Mouse (Mus musculus) heart, embryonic 15.5 days (tissue): Measurements from ENCODE around the gene Cped1. TPM values are rescaled to one million over a fixed set of nuclear protein-coding genes. Genes with fewer than 3 reads are reported as not detected.

Experiments
- ATAC-seq: fragments of 200-750 bp; cut with Nextera tagmentation; replicated peaks from 2 replicates; pipeline ENCODE4 v1.8.0; 2017; ENCODE audit warnings: low read depth, moderate TSS enrichment; ENCODE audit not compliant: insufficient number of reproducible peaks, insufficient read depth, low FRiP score
- H3K27ac ChIP-seq: fragments of 300-500 bp; sonication (generic); 2 replicates; pipeline ENCODE4 v1.5.1; 2015; ENCODE audit warnings: mild to moderate bottlenecking, inconsistent platforms
- H3K27me3 ChIP-seq: fragments of 300-500 bp; sonication (generic); 2 replicates; pipeline ENCODE4 v1.6.1; 2015; ENCODE audit warnings: inconsistent platforms
- H3K36me3 ChIP-seq: fragments of 300-500 bp; sonication (generic); 2 replicates; pipeline ENCODE4 v1.6.1; 2015; ENCODE audit warnings: mild to moderate bottlenecking, inconsistent platforms
- H3K4me1 ChIP-seq: fragments of 300-500 bp; sonication (generic); replicated peaks from 2 replicates; pipeline ENCODE4 v1.6.1; 2015; ENCODE audit warnings: inconsistent platforms
- H3K4me2 ChIP-seq: fragments of 300-500 bp; sonication (generic); 2 replicates; pipeline ENCODE4 v1.6.1; 2015; ENCODE audit warnings: inconsistent platforms, mild to moderate bottlenecking, moderate library complexity
- H3K4me3 ChIP-seq: fragments of 300-500 bp; sonication (generic); 2 replicates; pipeline ENCODE4 v1.5.1; 2015; ENCODE audit warnings: mild to moderate bottlenecking, inconsistent platforms
- H3K9ac ChIP-seq: fragments of 300-500 bp; sonication (generic); 2 replicates; pipeline ENCODE4 v1.6.1; 2015; ENCODE audit warnings: mild to moderate bottlenecking, inconsistent platforms
- H3K9me3 ChIP-seq: fragments of 300-500 bp; sonication (generic); replicated peaks from 2 replicates; pipeline ENCODE4 v1.6.1; 2016; ENCODE audit warnings: inconsistent platforms
- WGBS: fragments of 180-500 bp; shearing (Covaris S2); methylation state at CpG from one replicate; pipeline ENCODE4 v1.1.7; 2015; ENCODE audit warnings: mixed read lengths; 5-methylcytosine and 5-hydroxymethylcytosine counted together
- polyA plus RNA-seq: library from polyadenylated mRNA; unstranded; fragments of >200 nt; fragmentation: Nextera tagmentation; extraction: Ambion mirVana; gene quantifications from 2 replicates; pipeline ENCODE4 v1.2.1, GENCODE M21; 2015

Cped1 gene
- polyA plus RNA-seq, 1 experiment from 2014 or later, result 4.7 TPM

DNA sequence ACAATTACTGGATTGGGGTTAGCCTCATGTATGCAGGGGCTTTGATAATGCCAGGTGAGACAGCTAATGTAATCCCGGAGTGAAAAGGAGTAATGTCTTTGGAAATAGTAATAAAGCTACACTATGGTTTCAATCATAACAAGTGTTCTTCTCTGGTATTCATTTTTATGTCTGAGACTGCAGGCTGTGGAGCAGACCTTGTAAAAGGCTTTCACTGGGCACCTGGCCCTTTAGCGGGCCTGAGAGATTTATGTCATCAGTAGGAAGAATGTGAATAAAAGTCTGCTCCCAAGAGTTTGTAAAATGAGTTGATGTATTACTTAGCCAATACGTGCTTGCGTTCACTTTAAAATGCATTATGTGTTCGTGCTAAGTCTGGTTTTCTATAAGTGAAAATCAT lies 108.1 kb downstream of the Cped1 start:
- Histone ChIP-seq H3K9me3 (no peaks in the 10 kb centered on the region), H3K9ac (no peak overlapping the region), H3K27me3 (no peaks in the 10 kb centered on the region), H3K4me2 (no peak overlapping the region), H3K4me3 (no peak overlapping the region), H3K27ac (no peak overlapping the region), H3K4me1 (no peaks in the 10 kb centered on the region), H3K36me3 (no peaks in the 10 kb centered on the region)
- 87% methylated on average over 5 of the region's 5 CpGs for WGBS
- no peak for ATAC-seq

DNA sequence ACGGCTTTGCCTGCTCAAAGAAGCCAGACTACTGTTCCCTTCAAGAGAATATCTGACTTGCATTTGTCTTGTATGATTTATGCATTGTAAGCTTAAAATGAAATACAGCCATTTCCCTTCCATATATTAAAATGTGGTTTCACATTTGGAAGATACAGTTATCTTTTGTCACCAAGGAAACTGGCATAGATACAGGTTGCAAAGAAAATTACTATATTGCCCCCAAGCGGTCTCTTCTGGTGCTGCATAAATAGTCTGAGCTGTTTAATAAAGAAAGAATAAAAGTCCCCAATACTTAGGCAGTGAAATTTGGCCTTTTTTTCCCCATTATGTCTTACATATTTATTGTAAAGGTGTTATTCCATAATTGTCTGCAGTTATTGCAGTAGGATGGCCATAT lies 112.0 kb downstream of the Cped1 start:
- ATAC-seq, result no peak
- WGBS, result 41% methylated on average over 2 of the region's 2 CpGs

DNA sequence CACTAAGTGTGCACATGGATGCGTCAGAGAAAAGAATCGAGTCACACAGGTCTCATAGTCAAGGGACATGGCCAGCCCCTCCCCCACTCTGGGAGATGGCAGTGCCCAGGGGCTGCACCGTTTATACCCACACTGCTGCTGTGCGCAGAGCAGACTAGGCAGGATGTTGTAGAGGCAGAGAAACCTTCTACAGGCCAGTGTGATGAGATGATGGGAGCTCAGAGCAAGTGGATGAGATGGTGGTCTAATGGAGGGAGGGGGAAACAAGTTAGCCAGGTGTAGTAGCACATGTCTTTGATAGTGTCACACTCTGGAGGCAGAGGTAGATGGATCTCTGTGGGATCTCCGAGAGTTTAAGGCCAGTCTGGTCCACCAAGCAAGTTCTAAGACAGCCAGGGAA lies 114.1 kb downstream of the Cped1 start:
- Histone ChIP-seq H3K4me2 (no peak overlapping the region), H3K4me1 (no peaks in the 10 kb centered on the region), H3K4me3 (no peak overlapping the region), H3K27me3 (no peaks in the 10 kb centered on the region), H3K9me3 (no peaks in the 10 kb centered on the region), H3K9ac (no peak overlapping the region), H3K36me3 (no peaks in the 10 kb centered on the region), H3K27ac (no peak overlapping the region)
- no peak for ATAC-seq
- WGBS, result 69% methylated on average over 5 of the region's 5 CpGs

More for the DNA sequence above, 112.0 kb downstream of the Cped1 start:
- Histone ChIP-seq H3K9me3 (no peaks in the 10 kb centered on the region), H3K27ac (no peak overlapping the region), H3K4me2 (no peak overlapping the region), H3K4me1 (no peaks in the 10 kb centered on the region), H3K4me3 (no peak overlapping the region), H3K27me3 (no peaks in the 10 kb centered on the region), H3K9ac (no peak overlapping the region), H3K36me3 (no peaks in the 10 kb centered on the region)

DNA sequence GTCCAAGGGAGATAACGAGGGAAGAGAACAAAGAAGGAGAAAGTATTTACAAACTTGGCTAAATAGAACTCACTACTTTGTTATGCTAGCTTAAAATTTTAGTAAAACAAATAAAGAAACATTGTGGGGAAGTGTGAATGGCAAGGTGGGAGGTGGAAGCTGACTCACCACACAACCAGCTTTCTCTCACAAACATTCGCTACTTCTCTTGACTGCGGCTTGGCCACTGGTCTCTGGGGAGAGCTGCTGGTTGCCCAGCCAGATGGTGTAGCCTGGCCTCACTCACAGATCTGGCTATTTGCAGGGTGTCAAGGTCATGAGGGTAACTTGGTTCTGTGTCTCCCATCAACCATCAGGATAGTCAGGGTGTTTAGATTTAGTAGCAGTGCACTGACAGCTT lies 116.2 kb downstream of the Cped1 start:
- H3K4me2 ChIP-seq, result no peak overlapping the region
- H3K9ac ChIP-seq, result no peak overlapping the region
- H3K4me1 ChIP-seq, result no peaks in the 10 kb centered on the region
- no peaks in the 10 kb centered on the region for H3K27me3 ChIP-seq
- 61% methylated on average over 3 of the region's 3 CpGs for WGBS
- H3K4me3 ChIP-seq, result no peak overlapping the region
- ATAC-seq, result no peak
- H3K9me3 ChIP-seq, result no peaks in the 10 kb centered on the region
- no peak overlapping the region for H3K27ac ChIP-seq
- H3K36me3 ChIP-seq, result no peaks in the 10 kb centered on the region

DNA sequence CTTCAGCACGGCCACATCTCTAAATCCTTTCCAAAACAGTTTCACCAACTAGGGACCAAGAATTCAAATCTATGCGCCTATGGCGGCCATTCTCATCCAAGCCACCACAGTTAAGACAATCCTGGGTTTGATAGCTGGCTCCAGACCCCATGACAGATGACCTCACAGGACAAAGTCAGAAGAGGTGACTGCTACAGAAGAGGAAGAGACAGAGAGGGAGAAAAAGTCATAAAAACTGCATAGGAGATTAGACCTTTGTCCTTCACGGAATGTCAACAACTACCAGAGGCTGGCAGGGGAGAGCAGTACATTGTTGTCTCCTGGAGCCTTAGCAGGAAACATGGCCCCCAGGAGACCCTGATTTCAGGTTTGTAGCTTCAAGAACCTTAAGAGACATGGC lies 117.0 kb downstream of the Cped1 start:
- Histone ChIP-seq H3K4me1 (no peaks in the 10 kb centered on the region), H3K9me3 (no peaks in the 10 kb centered on the region), H3K4me3 (no peak overlapping the region), H3K4me2 (no peak overlapping the region), H3K27ac (no peak overlapping the region), H3K36me3 (no peaks in the 10 kb centered on the region), H3K27me3 (no peaks in the 10 kb centered on the region), H3K9ac (no peak overlapping the region)
- 71% methylated on average over 4 of the region's 4 CpGs for WGBS
- ATAC-seq, result no peak

DNA sequence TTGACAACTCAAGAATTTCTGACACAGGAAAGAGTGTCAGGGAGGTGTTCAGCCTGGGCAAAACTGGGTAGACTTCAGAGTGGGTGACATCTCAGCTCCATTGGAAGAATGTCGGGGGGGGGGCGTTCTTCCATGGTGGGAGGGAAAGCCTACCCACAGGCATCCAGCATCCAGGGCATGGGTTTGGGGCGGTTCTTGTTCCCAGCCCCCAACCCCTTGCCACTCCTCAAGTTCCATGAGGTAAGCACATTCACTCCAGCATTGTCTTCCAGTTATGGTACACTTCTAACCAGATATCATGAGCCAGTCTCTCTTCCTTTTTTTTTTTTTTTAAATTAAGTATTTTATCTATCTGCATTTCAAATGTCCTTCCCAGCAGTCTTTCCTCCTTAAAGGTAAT lies 118.0 kb downstream of the Cped1 start:
- Histone ChIP-seq H3K9ac (no peak overlapping the region), H3K4me3 (no peak overlapping the region), H3K36me3 (no peaks in the 10 kb centered on the region), H3K27me3 (no peaks in the 10 kb centered on the region), H3K27ac (no peak overlapping the region), H3K4me2 (no peak overlapping the region), H3K4me1 (no peaks in the 10 kb centered on the region), H3K9me3 (no peaks in the 10 kb centered on the region)
- 68% methylated on average over 3 of the region's 3 CpGs for WGBS
- no peak for ATAC-seq

DNA sequence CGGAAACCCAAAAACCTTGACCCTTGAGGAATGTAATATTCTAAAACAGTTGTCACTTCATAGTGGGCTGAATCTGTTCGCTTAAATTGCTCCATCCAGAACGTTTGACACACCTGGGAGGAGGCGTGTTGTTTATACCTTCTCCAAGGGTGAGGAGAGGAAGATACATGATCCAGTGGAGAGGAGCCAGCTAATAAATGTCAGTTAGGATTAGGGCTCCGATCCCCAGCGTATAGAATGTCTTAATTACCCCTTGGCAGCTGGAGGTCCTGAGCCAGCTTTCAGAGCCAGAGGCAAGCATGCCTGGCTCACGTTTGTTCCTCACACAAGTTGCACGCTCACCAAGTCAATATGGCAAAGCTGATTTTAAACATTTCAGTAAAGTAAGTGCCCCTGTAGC lies 118.5 kb downstream of the Cped1 start:
- Histone ChIP-seq H3K9me3 (no peaks in the 10 kb centered on the region), H3K36me3 (no peaks in the 10 kb centered on the region), H3K4me1 (no peaks in the 10 kb centered on the region), H3K27me3 (no peaks in the 10 kb centered on the region), H3K4me3 (no peak overlapping the region), H3K4me2 (no peak overlapping the region), H3K9ac (no peak overlapping the region), H3K27ac (no peak overlapping the region)
- ATAC-seq, result no peak
- 49% methylated on average over 8 of the region's 8 CpGs for WGBS

DNA sequence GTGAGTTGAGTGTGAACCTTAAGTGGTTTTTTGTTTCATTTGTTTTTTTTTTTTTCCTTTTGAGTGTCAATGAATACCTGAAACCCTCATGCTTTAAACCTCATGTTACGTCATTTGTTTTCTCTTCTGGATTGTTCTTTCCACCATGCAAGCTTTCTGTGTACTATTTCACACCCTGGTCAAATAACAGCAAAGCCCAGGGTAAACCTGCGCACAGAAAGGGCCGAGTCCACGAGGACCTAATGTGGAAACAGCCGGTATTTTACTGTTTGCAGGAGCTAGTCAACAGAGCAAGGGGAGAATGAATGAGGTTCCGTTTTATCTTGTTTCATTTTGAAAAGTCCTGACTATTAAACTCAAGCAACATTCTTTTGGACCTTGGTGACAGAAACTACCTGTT lies 128.4 kb downstream of the Cped1 start:
- no peak for ATAC-seq
- 85% methylated on average over 6 of the region's 6 CpGs for WGBS

DNA sequence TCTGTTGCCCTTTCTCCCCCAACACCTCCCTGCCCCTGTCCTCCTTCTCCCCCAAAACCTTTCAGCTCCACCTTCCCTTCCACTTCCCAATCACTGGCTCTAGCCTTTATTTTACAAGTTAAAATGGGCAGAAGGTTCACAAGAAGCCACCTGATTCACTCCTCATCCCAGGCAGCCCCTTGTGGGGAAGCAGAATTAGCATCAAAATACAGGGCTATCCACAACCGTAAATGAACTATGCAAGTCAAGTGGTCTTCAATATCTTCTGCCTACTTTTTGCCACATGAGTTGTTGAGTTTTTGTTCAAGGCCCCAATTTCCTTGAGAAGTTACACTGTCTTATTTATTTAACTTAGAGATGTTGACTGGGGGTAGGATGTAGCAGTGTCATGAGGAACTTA lies 131.0 kb downstream of the Cped1 start:
- no peaks in the 10 kb centered on the region for H3K9me3 ChIP-seq
- 83% methylated on average over 1 of the region's 1 CpGs for WGBS
- no peaks in the 10 kb centered on the region for H3K27me3 ChIP-seq
- H3K4me2 ChIP-seq, result no peak overlapping the region
- ATAC-seq, result no peak
- no peaks in the 10 kb centered on the region for H3K36me3 ChIP-seq
- no peak overlapping the region for H3K27ac ChIP-seq
- H3K4me1 ChIP-seq, result no peaks in the 10 kb centered on the region
- no peak overlapping the region for H3K4me3 ChIP-seq
- H3K9ac ChIP-seq, result no peak overlapping the region

More for the DNA sequence above, 128.4 kb downstream of the Cped1 start:
- H3K4me1 ChIP-seq, result no peaks in the 10 kb centered on the region
- no peak overlapping the region for H3K27ac ChIP-seq
- H3K4me2 ChIP-seq, result no peak overlapping the region
- no peaks in the 10 kb centered on the region for H3K36me3 ChIP-seq
- H3K4me3 ChIP-seq, result no peak overlapping the region
- no peak overlapping the region for H3K9ac ChIP-seq
- no peaks in the 10 kb centered on the region for H3K9me3 ChIP-seq
- no peaks in the 10 kb centered on the region for H3K27me3 ChIP-seq

DNA sequence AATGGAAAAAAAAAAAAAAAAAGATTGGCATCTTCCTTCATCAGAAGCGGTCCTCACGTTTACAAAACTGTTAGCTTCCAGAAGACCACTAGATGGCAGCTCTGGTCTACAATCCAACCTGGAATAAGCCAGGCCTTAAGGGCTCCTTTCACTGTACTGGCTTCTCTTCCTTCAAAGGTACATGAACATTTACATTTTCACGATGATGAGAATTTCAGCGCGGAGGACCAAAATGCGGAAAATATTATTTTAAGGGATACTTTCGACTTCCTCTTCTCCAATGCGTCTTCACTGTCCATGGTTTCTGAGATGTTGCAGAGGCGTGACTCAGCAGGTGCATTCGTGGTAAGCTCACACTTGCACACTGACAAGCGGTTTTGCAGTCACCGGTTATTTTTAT lies 136.4 kb downstream of the Cped1 start:
- no peak overlapping the region for H3K9ac ChIP-seq
- 32% methylated on average over 12 of the region's 12 CpGs for WGBS
- H3K27ac ChIP-seq, result no peak overlapping the region
- H3K36me3 ChIP-seq, result no peaks in the 10 kb centered on the region
- no peak overlapping the region for H3K4me2 ChIP-seq
- H3K4me1 ChIP-seq, result no peaks in the 10 kb centered on the region
- ATAC-seq, result no peak
- no peak overlapping the region for H3K4me3 ChIP-seq
- no peaks in the 10 kb centered on the region for H3K27me3 ChIP-seq
- no peaks in the 10 kb centered on the region for H3K9me3 ChIP-seq

DNA sequence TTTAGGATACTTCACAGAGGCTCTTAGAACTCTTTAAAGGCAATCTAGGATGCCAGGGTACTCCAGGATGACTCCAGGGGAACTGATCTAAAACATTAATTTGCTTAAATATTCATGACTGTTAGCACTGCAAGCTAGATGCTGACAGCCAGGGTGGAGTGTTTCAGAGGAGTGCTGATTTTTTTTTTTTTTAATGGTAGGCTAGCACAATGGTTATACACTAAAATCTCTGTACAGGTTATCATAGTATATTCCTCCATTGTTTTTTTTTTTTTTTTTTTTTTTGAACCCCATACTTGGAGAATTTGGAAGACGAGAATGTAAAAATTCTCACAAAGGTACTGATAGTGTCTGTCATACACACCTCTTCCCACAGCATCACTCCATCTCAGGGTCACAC lies 137.0 kb downstream of the Cped1 start:
- Histone ChIP-seq H3K27ac (no peak overlapping the region), H3K4me3 (no peak overlapping the region), H3K9me3 (no peaks in the 10 kb centered on the region), H3K36me3 (no peaks in the 10 kb centered on the region), H3K4me1 (no peaks in the 10 kb centered on the region), H3K9ac (no peak overlapping the region), H3K4me2 (no peak overlapping the region), H3K27me3 (no peaks in the 10 kb centered on the region)
- WGBS, result 80% methylated on average over 1 of the region's 1 CpGs
- ATAC-seq, result no peak

DNA sequence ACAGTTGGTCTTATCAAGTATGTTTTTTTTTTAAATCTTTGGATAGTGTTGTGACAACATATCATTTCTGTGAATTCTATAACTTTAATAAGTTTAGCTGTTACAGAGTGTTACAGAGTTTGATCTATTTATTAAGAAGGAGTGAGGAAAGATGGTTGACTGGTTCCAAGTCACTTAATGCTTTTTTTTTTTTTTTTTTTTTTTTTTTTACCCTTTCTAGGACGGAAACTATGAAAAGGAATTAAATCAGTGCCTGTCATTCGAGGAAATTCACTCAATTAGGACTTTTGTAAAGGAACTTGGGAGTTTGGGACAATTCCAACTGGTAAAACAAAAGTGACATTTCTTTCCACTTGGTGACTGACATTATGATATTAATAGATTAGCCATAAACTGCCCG lies 137.6 kb downstream of the Cped1 start:
- H3K27ac ChIP-seq, result no peak overlapping the region
- H3K9me3 ChIP-seq, result no peaks in the 10 kb centered on the region
- WGBS, result 53% methylated on average over 3 of the region's 3 CpGs
- H3K27me3 ChIP-seq, result no peaks in the 10 kb centered on the region
- no peak overlapping the region for H3K9ac ChIP-seq
- H3K4me3 ChIP-seq, result no peak overlapping the region
- no peaks in the 10 kb centered on the region for H3K4me1 ChIP-seq
- H3K36me3 ChIP-seq, result no peaks in the 10 kb centered on the region
- no peak overlapping the region for H3K4me2 ChIP-seq
- ATAC-seq, result no peak
